Mouse (Mus musculus) heart, adult 9 months (tissue): ENCODE results near the gene Nid2.

Experiments used
- DNase-seq, 2 experiments: peaks; one replicate each; pipeline ENCODE4 v3.0.0; 2022; ENCODE audit warnings: low spot score in 2 of 2

Gene Nid2

GRCm38 (mm10) chr14:19751025-19751771 is at the start of gene Nid2:
Nid2 (plus strand) TSS chr14:19751265.
- DNase-seq, result peak; percentile 93

GRCm38 (mm10) chr14:19701546-19701945 is 49.5 kb upstream of the Nid2 start:
- DNase-seq, result no peak

- peak; percentile 50 to 71 for DNase-seq
Measured at GRCm38 (mm10) chr14:19705649-19706048, 45.4 kb upstream of the Nid2 start.

GRCm38 (mm10) chr14:19706454-19706853 is 44.6 kb upstream of the Nid2 start:
- DNase-seq, result peak; percentile 59 to 68

- DNase-seq, result no peak
Measured at GRCm38 (mm10) chr14:19706997-19707396, 44.1 kb upstream of the Nid2 start.

- no peak for DNase-seq
Measured at GRCm38 (mm10) chr14:19707721-19708507, 43.2 kb upstream of the Nid2 start.

GRCm38 (mm10) chr14:19709161-19709560 is 41.9 kb upstream of the Nid2 start:
- no peak for DNase-seq

GRCm38 (mm10) chr14:19711771-19712170 is 39.3 kb upstream of the Nid2 start:
- DNase-seq, result peak in 1 of 2 experiments; percentile 12

- DNase-seq, result peak in 1 of 2 experiments; percentile 37
Measured at GRCm38 (mm10) chr14:19713067-19713466, 38.0 kb upstream of the Nid2 start.

- no peak for DNase-seq
Measured at GRCm38 (mm10) chr14:19719077-19719476, 32.0 kb upstream of the Nid2 start.

- DNase-seq, result no peak
Measured at GRCm38 (mm10) chr14:19720044-19720611, 30.9 kb upstream of the Nid2 start.

- DNase-seq, result no peak
Measured at GRCm38 (mm10) chr14:19728278-19728677, 22.8 kb upstream of the Nid2 start.

GRCm38 (mm10) chr14:19728737-19729136 is 22.3 kb upstream of the Nid2 start:
- no peak for DNase-seq

- no peak for DNase-seq
Measured at GRCm38 (mm10) chr14:19732097-19732496, 19.0 kb upstream of the Nid2 start.

GRCm38 (mm10) chr14:19733490-19734282 is 17.4 kb upstream of the Nid2 start:
- peak; percentile 72 for DNase-seq

GRCm38 (mm10) chr14:19735303-19735702 is 15.8 kb upstream of the Nid2 start:
- DNase-seq, result no peak

- DNase-seq, result no peak
Measured at GRCm38 (mm10) chr14:19737568-19737967, 13.5 kb upstream of the Nid2 start.

GRCm38 (mm10) chr14:19738094-19738843 is 12.8 kb upstream of the Nid2 start:
- peak; percentile 36 to 61 for DNase-seq

GRCm38 (mm10) chr14:19739416-19740146 is 11.5 kb upstream of the Nid2 start:
- DNase-seq, result no peak

GRCm38 (mm10) chr14:19740147-19740738 is 10.8 kb upstream of the Nid2 start:
- no peak for DNase-seq
